Mouse (Mus musculus) thymus, adult 2 months (tissue): Measurements from ENCODE around the gene Ncdn. TPM values are rescaled to one million over a fixed set of nuclear protein-coding genes. Genes with fewer than 3 reads are reported as not detected.

ENCODE experiments used
- DNase-seq: peaks from one replicate; pipeline ENCODE4 v3.0.0; 2021
- H3K27ac ChIP-seq: fragments of 200-500 bp; 2 replicates; pipeline ENCODE4 v1.5.1; 2012; ENCODE audit warnings: low read length, control low read depth; ENCODE audit not compliant: control insufficient read depth, insufficient read depth
- H3K27me3 ChIP-seq: fragments of 200-500 bp; 2 replicates; pipeline ENCODE4 v1.6.1; 2012; ENCODE audit warnings: mild to moderate bottlenecking, low read length, moderate library complexity, mixed read lengths; ENCODE audit not compliant: control insufficient read depth, insufficient read depth
- H3K36me3 ChIP-seq: fragments of 200-500 bp; 2 replicates; pipeline ENCODE4 v1.6.1; 2012; ENCODE audit warnings: mild to moderate bottlenecking, low read length, moderate library complexity; ENCODE audit not compliant: control insufficient read depth, insufficient read depth
- H3K4me1 ChIP-seq: fragments of 200-500 bp; replicated peaks from 2 replicates; pipeline ENCODE4 v1.6.1; 2012; ENCODE audit warnings: low read length; ENCODE audit not compliant: control insufficient read depth, insufficient read depth
- H3K4me3 ChIP-seq: fragments of 200-500 bp; 2 replicates; pipeline ENCODE4 v1.5.1; 2012; ENCODE audit warnings: mild to moderate bottlenecking, low read length, control low read depth, moderate library complexity; ENCODE audit not compliant: control insufficient read depth, insufficient read depth
- CTCF ChIP-seq: fragments of 200-500 bp; IDR thresholded peaks from 2 replicates; pipeline ENCODE4 v1.5.1; 2012; ENCODE audit warnings: mild to moderate bottlenecking, control low read depth, low read length, moderate library complexity, borderline replicate concordance; ENCODE audit not compliant: control insufficient read depth, poor library complexity, insufficient read depth; ENCODE audit errors: extremely low read depth
- POLR2A ChIP-seq: fragments of 200-500 bp; IDR thresholded peaks from 2 replicates; pipeline ENCODE4 v1.6.1; 2012; ENCODE audit warnings: mild to moderate bottlenecking, low read length, control low read depth, moderate library complexity; ENCODE audit not compliant: control insufficient read depth, poor library complexity, insufficient read depth; ENCODE audit errors: extremely low read depth
- WGBS: fragments of 180-500 bp; shearing (Covaris S2); methylation state at CpG from one replicate; pipeline ENCODE4 v1.1.7; 2018; 5-methylcytosine and 5-hydroxymethylcytosine counted together
- polyA plus RNA-seq: library from polyadenylated mRNA; depleted of rRNA; stranded (reverse); fragments of >200 nt; gene quantifications from 2 replicates; pipeline ENCODE4 v1.2.3, GENCODE M21; 2012

The Ncdn gene
- polyA plus RNA-seq, 1 experiment: 53.6 TPM

- Histone ChIP-seq H3K4me3 (no peak overlapping the region), H3K4me1 (no peaks in the 10 kb centered on the region), H3K27ac (no peak overlapping the region), H3K36me3 (peaks cover 14% of the 10 kb centered on the region; the same call in 1 of the 2 replicates), H3K27me3 (no peaks in the 10 kb centered on the region)
- 90% methylated on average over 2 of the region's 2 CpGs for WGBS
- no peak for TF ChIP-seq POLR2A
- TF ChIP-seq CTCF: no peak
- DNase-seq: no peak
These were observed 10.2 kb upstream of the Ncdn start for GRCm38 (mm10) chr4:126763483-126763882.

GRCm38 (mm10) chr4:126762586-126763359, 9.5 kb upstream of the Ncdn start:
- Histone ChIP-seq H3K27me3 (no peaks in the 10 kb centered on the region), H3K27ac (no peak overlapping the region), H3K4me3 (no peak overlapping the region), H3K36me3 (peaks cover 14% of the 10 kb centered on the region; the same call in 1 of the 2 replicates), H3K4me1 (no peaks in the 10 kb centered on the region)
- 96% methylated on average over 11 of the region's 11 CpGs for WGBS
- DNase-seq: no peak
- TF ChIP-seq CTCF: no peak
- TF ChIP-seq POLR2A: no peak

GRCm38 (mm10) chr4:126759435-126759834, 6.2 kb upstream of the Ncdn start:
- no peak for DNase-seq
- no peak for TF ChIP-seq POLR2A
- TF ChIP-seq CTCF: no peak
- Histone ChIP-seq H3K27me3 (no peaks in the 10 kb centered on the region), H3K36me3 (peaks cover 14% of the 10 kb centered on the region; the same call in 1 of the 2 replicates), H3K4me1 (no peaks in the 10 kb centered on the region), H3K27ac (no peak overlapping the region), H3K4me3 (no peak overlapping the region)
- WGBS: 42% methylated on average over 2 of the region's 2 CpGs

- 93% methylated on average over 5 of the region's 5 CpGs for WGBS
- no peaks in the 10 kb centered on the region for H3K27me3 ChIP-seq
- TF ChIP-seq POLR2A: no peak
- H3K36me3 ChIP-seq: peaks cover 14% of the 10 kb centered on the region; the same call in 1 of the 2 replicates
- DNase-seq: no peak
- no peak overlapping the region for H3K4me3 ChIP-seq
- H3K4me1 ChIP-seq: peaks cover 4% of the 10 kb centered on the region
- H3K27ac ChIP-seq: no peak overlapping the region
These were observed 5.1 kb upstream of the Ncdn start for GRCm38 (mm10) chr4:126758299-126758698.

- peaks cover 10% of the 10 kb centered on the region for H3K4me1 ChIP-seq
- WGBS: 92% methylated on average over 4 of the region's 4 CpGs
- no peak for DNase-seq
- no peaks in the 10 kb centered on the region for H3K27me3 ChIP-seq
- H3K27ac ChIP-seq: no peak overlapping the region
- TF ChIP-seq POLR2A: no peak
- TF ChIP-seq CTCF: no peak
- H3K4me3 ChIP-seq: no peak overlapping the region
- H3K36me3 ChIP-seq: peaks cover 14% of the 10 kb centered on the region; the same call in 1 of the 2 replicates
These were observed 3.5 kb upstream of the Ncdn start for GRCm38 (mm10) chr4:126756766-126757165.

GRCm38 (mm10) chr4:126754736-126755374, 1.6 kb upstream of the Ncdn start:
- no peak for TF ChIP-seq POLR2A
- no peak for TF ChIP-seq CTCF
- Histone ChIP-seq H3K27me3 (no peaks in the 10 kb centered on the region), H3K36me3 (0 out of 2 replicates have a peak, but pooled peaks cover 4% of the 10 kb centered on the region), H3K4me1 (peaks cover 10% of the 10 kb centered on the region), H3K27ac (no peak overlapping the region), H3K4me3 (no peak overlapping the region)
- DNase-seq: no peak
- 80% methylated on average over 12 of the region's 12 CpGs for WGBS
